Comparison of ENCODE assay signal across 27 mouse cellular contexts in genomic region chr1:64609976-64610375, GRCm38 (mm10). TPM values are rescaled to one million over a fixed set of nuclear protein-coding genes. Genes with fewer than 3 reads are reported as not detected.
A peak's percentile ranks its signal among the peaks of the same experiment; 100 is the strongest.
DNase-seq lines count a peak whose midpoint lies in the region; ATAC-seq and TF ChIP-seq lines count a peak whose summit lies in the region.
"Had no signal": no experiment of that assay in that cellular context is flagged by ENCODE, and none has a peak within 500 bp of the region (broad histone marks: within the 10 kb centered on the region; RNA-seq: fewer than 3 reads in every experiment).

No protein-coding gene starts in this region.

- in situ Hi-C loops in CH12.LX (cut with MboI; ENCODE audit: low pct_ligation_motif_present, low pct_unique_long_range_greater_than_20kb, low sequenced_read_pairs): no loop called here

- WGBS in liver, embryonic 11.5 days: 86% methylated on average over 9 of the region's 9 CpGs
- WGBS in liver, embryonic 13.5 days (ENCODE audit: insufficient replicate concordance): 77% methylated on average over 9 of the region's 9 CpGs
- WGBS in stomach, embryonic 16.5 days: 72% methylated on average over 9 of the region's 9 CpGs
- WGBS in forebrain, embryonic 13.5 days: 93% methylated on average over 9 of the region's 9 CpGs

- H3K36me3 ChIP-seq in liver, embryonic 11.5 days (ENCODE audit: control insufficient read depth, insufficient read depth, low read length): peaks cover 10% of the 10 kb centered on the region
- peaks cover 46 to 72% of the 10 kb centered on the region in 2 experiments for H3K36me3 ChIP-seq in CH12.LX (replicated peaks in 1 of 2; ENCODE audit: control insufficient read depth in 1 of 2, insufficient read depth in 1 of 2, low read length in 1 of 2)
- H3K36me3 ChIP-seq in liver, embryonic 13.5 days: peaks cover 43% of the 10 kb centered on the region
- H3K36me3 ChIP-seq in stomach, embryonic 16.5 days (ENCODE audit: control insufficient read depth, insufficient read depth, low read length): no peaks in the 10 kb centered on the region
- H3K36me3 ChIP-seq in forebrain, embryonic 13.5 days (ENCODE audit: poor library complexity, severe bottlenecking): peaks cover 37% of the 10 kb centered on the region
- H3K36me3 ChIP-seq: intestine, embryonic 15.5 days had no signal

- peak overlapping the region; percentile 43; the same call in 1 of the 2 replicates for H3K4me2 ChIP-seq in liver, embryonic 11.5 days
- no peak overlapping the region for H3K4me2 ChIP-seq in CH12.LX (ENCODE audit: insufficient read depth, low read depth, poor library complexity, severe bottlenecking)
- peak overlapping the region; percentile 34; the same call in 1 of the 2 replicates for H3K4me2 ChIP-seq in liver, embryonic 13.5 days
- H3K4me2 ChIP-seq in stomach, embryonic 16.5 days (ENCODE audit: low read depth, low read length): no peak overlapping the region
- H3K4me2 ChIP-seq in forebrain, embryonic 13.5 days: no peak overlapping the region
- H3K4me2 ChIP-seq: forebrain, embryonic 15.5 days; heart, embryonic 15.5 days; hindbrain, embryonic 12.5 days; intestine, embryonic 15.5 days; limb, embryonic 12.5 days; midbrain, embryonic 12.5 days had no signal

- H3K27ac ChIP-seq in liver, embryonic 11.5 days (ENCODE audit: low read depth, low read length): peak overlapping the region; percentile 75
- peak overlapping the region; percentile 42; the same call in 1 of the 2 replicates for H3K27ac ChIP-seq in CH12.LX (ENCODE audit: insufficient read depth, low read depth)
- peak overlapping the region; percentile 79 for H3K27ac ChIP-seq in liver, embryonic 13.5 days
- H3K27ac ChIP-seq in stomach, embryonic 16.5 days (ENCODE audit: low read length): no peak overlapping the region
- no peak overlapping the region for H3K27ac ChIP-seq in forebrain, embryonic 13.5 days
- H3K27ac ChIP-seq: forebrain, embryonic 15.5 days; heart, embryonic 10.5 days; heart, embryonic 15.5 days; hindbrain, embryonic 12.5 days; hindbrain, postnatal 0 days; intestine, embryonic 15.5 days; midbrain, embryonic 12.5 days had no signal

- no peak for ATAC-seq in liver, embryonic 11.5 days (replicated peaks; ENCODE audit: low FRiP score)
- ATAC-seq in liver, embryonic 13.5 days (ENCODE audit: low read depth): no peak
- 0 out of 2 replicates have a peak, but pooled peaks have one; percentile 25 for ATAC-seq in stomach, embryonic 16.5 days (ENCODE audit: insufficient read depth, low FRiP score)
- no peak for ATAC-seq in forebrain, embryonic 13.5 days
- ATAC-seq: forebrain, embryonic 15.5 days; hindbrain, postnatal 0 days; intestine, embryonic 15.5 days had no signal

- no peaks in the 10 kb centered on the region for H3K9me3 ChIP-seq in liver, embryonic 11.5 days (ENCODE audit: control insufficient read depth, low read length)
- peaks cover 11% of the 10 kb centered on the region for H3K9me3 ChIP-seq in CH12.LX (replicated peaks; ENCODE audit: low read length)
- H3K9me3 ChIP-seq in liver, embryonic 13.5 days (replicated peaks): no peaks in the 10 kb centered on the region
- no peaks in the 10 kb centered on the region for H3K9me3 ChIP-seq in stomach, embryonic 16.5 days (replicated peaks; ENCODE audit: control insufficient read depth, low read length)
- H3K9me3 ChIP-seq in forebrain, embryonic 13.5 days (replicated peaks): no peaks in the 10 kb centered on the region
- H3K9me3 ChIP-seq: forebrain, embryonic 15.5 days; heart, embryonic 10.5 days; heart, embryonic 15.5 days; hindbrain, embryonic 12.5 days; intestine, embryonic 15.5 days; limb, embryonic 12.5 days; midbrain, embryonic 12.5 days had no signal

- DNase-seq in liver, embryonic 11.5 days (ENCODE audit: low spot score): no peak
- DNase-seq in liver: no peak
- no peak for DNase-seq in CH12.LX (ENCODE audit: extremely low read depth)
- no peak for DNase-seq in liver, embryonic 13.5 days
- no peak for DNase-seq in layer of hippocampus, adult 18-20 months (ENCODE audit: low spot score in 2 of 2)
- DNase-seq: adrenal gland, postnatal 10 days; cerebellum, adult 8-10 months; cerebellum, postnatal 36 days; gastrocnemius, postnatal 10 days; heart, postnatal 36 days; kidney, adult 2 months; kidney, postnatal 36 days; layer of hippocampus, adult 9-11 months; lung, postnatal 36 days; right cerebral cortex, adult 18-20 months; spleen, adult 18-20 months; thymus, postnatal 14 days had no signal

- dilution Hi-C loops in CH12.LX (cut with MboI; ENCODE audit: extremely low pct_ligation_motif_present, extremely low pct_unique_long_range_greater_than_20kb, low sequenced_read_pairs): no loop called here

- H3K9ac ChIP-seq in liver, embryonic 11.5 days (ENCODE audit: low read depth, low read length): no peak overlapping the region
- H3K9ac ChIP-seq in CH12.LX (ENCODE audit: insufficient read depth, low read depth): no peak overlapping the region
- no peak overlapping the region for H3K9ac ChIP-seq in liver, embryonic 13.5 days
- no peak overlapping the region for H3K9ac ChIP-seq in stomach, embryonic 16.5 days (ENCODE audit: low read length)
- H3K9ac ChIP-seq in forebrain, embryonic 13.5 days: no peak overlapping the region
- H3K9ac ChIP-seq: forebrain, embryonic 15.5 days; heart, embryonic 15.5 days; hindbrain, embryonic 12.5 days; intestine, embryonic 15.5 days; limb, embryonic 12.5 days; midbrain, embryonic 12.5 days had no signal

- no peak overlapping the region for H3K4me3 ChIP-seq in liver, embryonic 11.5 days (ENCODE audit: low read depth, low read length)
- H3K4me3 ChIP-seq in CH12.LX (replicated peaks in 1 of 3; ENCODE audit: low read depth in 2 of 3, low read length in 2 of 3, poor library complexity in 1 of 3): no peak overlapping the region
- no peak overlapping the region for H3K4me3 ChIP-seq in liver, embryonic 13.5 days (replicated peaks)
- H3K4me3 ChIP-seq in stomach, embryonic 16.5 days (replicated peaks; ENCODE audit: low read length): no peak overlapping the region
- H3K4me3 ChIP-seq in forebrain, embryonic 13.5 days: no peak overlapping the region
- H3K4me3 ChIP-seq: forebrain, embryonic 15.5 days; heart, embryonic 10.5 days; heart, embryonic 15.5 days; hindbrain, embryonic 12.5 days; intestine, embryonic 15.5 days; limb, embryonic 12.5 days; midbrain, embryonic 12.5 days had no signal

- no peaks in the 10 kb centered on the region; the same call in none of the 2 replicates for H3K79me2 ChIP-seq in CH12.LX (replicated peaks; ENCODE audit: control insufficient read depth, extremely low read depth, insufficient read depth, poor library complexity, severe bottlenecking)

- TF ChIP-seq EP300 in CH12.LX (IDR thresholded peaks at IDR 0.05; ENCODE audit: low read length): no peak

- no peak for TF ChIP-seq RAD21 in CH12.LX (IDR thresholded peaks at IDR 0.05; ENCODE audit: low read depth, low read length)

- no peak for TF ChIP-seq POLR2A in CH12.LX (IDR thresholded peaks at IDR 0.05; ENCODE audit: low read depth, low read length)

- peaks cover 16% of the 10 kb centered on the region for H3K4me1 ChIP-seq in liver, embryonic 11.5 days (replicated peaks; ENCODE audit: control insufficient read depth, insufficient read depth, low read length)
- peaks cover 19 to 39% of the 10 kb centered on the region in 2 experiments for H3K4me1 ChIP-seq in CH12.LX (ENCODE audit: control insufficient read depth in 1 of 2, insufficient read depth in 2 of 2)
- peaks cover 38% of the 10 kb centered on the region for H3K4me1 ChIP-seq in liver, embryonic 13.5 days (replicated peaks)
- H3K4me1 ChIP-seq in stomach, embryonic 16.5 days (ENCODE audit: control insufficient read depth, insufficient read depth, low read length): no peaks in the 10 kb centered on the region
- H3K4me1 ChIP-seq in forebrain, embryonic 13.5 days: no peaks in the 10 kb centered on the region
- H3K4me1 ChIP-seq: forebrain, embryonic 15.5 days; hindbrain, embryonic 12.5 days; intestine, embryonic 15.5 days; midbrain, embryonic 12.5 days had no signal

- no peak for TF ChIP-seq CTCF in CH12.LX (conservative IDR thresholded peaks at IDR 0.05 in 1 of 2, IDR thresholded peaks at IDR 0.05 in 1 of 2; ENCODE audit: low read depth in 2 of 2, low read length in 2 of 2)

- no peaks in the 10 kb centered on the region for H3K27me3 ChIP-seq in liver, embryonic 11.5 days (replicated peaks; ENCODE audit: control insufficient read depth, insufficient read depth, low read length)
- H3K27me3 ChIP-seq in CH12.LX (replicated peaks): no peaks in the 10 kb centered on the region
- no peaks in the 10 kb centered on the region for H3K27me3 ChIP-seq in liver, embryonic 13.5 days
- H3K27me3 ChIP-seq in stomach, embryonic 16.5 days (ENCODE audit: control insufficient read depth, insufficient read depth, low read length): no peaks in the 10 kb centered on the region
- no peaks in the 10 kb centered on the region for H3K27me3 ChIP-seq in forebrain, embryonic 13.5 days
- H3K27me3 ChIP-seq: forebrain, embryonic 15.5 days; heart, embryonic 15.5 days; hindbrain, embryonic 12.5 days; intestine, embryonic 15.5 days; limb, embryonic 12.5 days; midbrain, embryonic 12.5 days had no signal

TF ChIP-seq in CH12.LX, 34 proteins besides CTCF, POLR2A, EP300 and RAD21:
- TF ChIP-seq MEF2A (IDR thresholded peaks at IDR 0.05; ENCODE audit: borderline replicate concordance, low read depth, low read length): no peak
- TF ChIP-seq ETS1 (conservative IDR thresholded peaks at IDR 0.05; ENCODE audit: low read depth, low read length): no peak
- no peak for TF ChIP-seq TCF12 (IDR thresholded peaks at IDR 0.05; ENCODE audit: low read depth, low read length)
- no peak for TF ChIP-seq CHD1 (IDR thresholded peaks at IDR 0.05; ENCODE audit: low read depth, low read length)
- TF ChIP-seq ZKSCAN1 (IDR thresholded peaks at IDR 0.05; ENCODE audit: borderline replicate concordance, low read depth, low read length): no peak
- no peak for TF ChIP-seq TBP (conservative IDR thresholded peaks at IDR 0.05; ENCODE audit: low read depth, low read length)
- TF ChIP-seq ZNF384 (IDR thresholded peaks at IDR 0.05; ENCODE audit: low read depth, low read length): no peak
- TF ChIP-seq IRF4 (IDR thresholded peaks at IDR 0.05; ENCODE audit: low read depth, low read length): no peak
- TF ChIP-seq USF1 (IDR thresholded peaks at IDR 0.05; ENCODE audit: low read depth, low read length): no peak

RNA-seq across cellular contexts. Expression of gene Mettl21a, which starts 7.1 kb away (rescaled TPM):
- polyA plus RNA-seq in liver, embryonic 11.5 days (2014; fragmentation: Nextera tagmentation; extraction: Ambion mirVana): 16.1 and 16.3 TPM in 2 replicates
- total RNA-seq in CH12.LX (2012; rRNA removed) (19.6 and 25.7 TPM in 2 replicates), CH12.LX (2014; rRNA removed) (38.8 and 40.1 TPM in 2 replicates)
- polyA plus RNA-seq in CH12.LX (2012; ENCODE audit: insufficient read length, low read depth): 18.4 and 18.9 TPM in 2 replicates
- 7.8 and 8.2 TPM in 2 replicates for polyA plus RNA-seq in liver, embryonic 13.5 days (2015; fragmentation: Nextera tagmentation; extraction: Ambion mirVana)
- 19.0 and 19.2 TPM in 2 replicates for polyA plus RNA-seq in stomach, embryonic 16.5 days (2015; fragmentation: Nextera tagmentation; extraction: Ambion mirVana)
- total RNA-seq in layer of hippocampus, adult 18-20 months (2021): 10 to 100 TPM; 11.9 to 12.0 TPM
- polyA plus RNA-seq in forebrain, embryonic 13.5 days (2015; fragmentation: Nextera tagmentation; extraction: Ambion mirVana): 20.7 and 21.8 TPM in 2 replicates

Comparison
In these comparisons a context has a peak if more than half of its experiments do, and no peak if none do; other contexts are left out.
1. H3K27ac ChIP-seq: peak in liver, embryonic 11.5 days (single experiment), CH12.LX (single experiment) and liver, embryonic 13.5 days (single experiment); none in stomach, embryonic 16.5 days (single experiment) and forebrain, embryonic 13.5 days (single experiment).
2. H3K4me2 ChIP-seq: peak in liver, embryonic 11.5 days (single experiment) and liver, embryonic 13.5 days (single experiment); none in CH12.LX (single experiment), stomach, embryonic 16.5 days (single experiment) and forebrain, embryonic 13.5 days (single experiment).